In genomic region chr6:125363021-125363420, GRCm38 (mm10) we compare ENCODE assay signal across 11 mouse cellular contexts. TPM values are rescaled to one million over a fixed set of nuclear protein-coding genes. Genes with fewer than 3 reads are reported as not detected.
DNase-seq lines count a peak whose midpoint lies in the region; ATAC-seq lines count a peak whose summit lies in the region.
"Had no signal": no experiment of that assay in that cellular context is flagged by ENCODE, and none has a peak within 500 bp of the region (broad histone marks: within the 10 kb centered on the region; RNA-seq: fewer than 3 reads in every experiment).

No protein-coding gene starts in this region.

- peaks cover 45% of the 10 kb centered on the region for H3K36me3 ChIP-seq in heart, embryonic 13.5 days
- H3K36me3 ChIP-seq in embryonic facial prominence, embryonic 15.5 days: peaks cover 48% of the 10 kb centered on the region
- peaks cover 17% of the 10 kb centered on the region for H3K36me3 ChIP-seq in intestine, embryonic 15.5 days
- no peaks in the 10 kb centered on the region for H3K36me3 ChIP-seq in midbrain, embryonic 15.5 days (replicated peaks)

- no peak overlapping the region for H3K27ac ChIP-seq in heart, embryonic 13.5 days (replicated peaks)
- no peak overlapping the region for H3K27ac ChIP-seq in embryonic facial prominence, embryonic 15.5 days (replicated peaks)
- peak overlapping the region; percentile 52; the same call in 1 of the 2 replicates for H3K27ac ChIP-seq in intestine, embryonic 15.5 days
- no peak overlapping the region for H3K27ac ChIP-seq in midbrain, embryonic 15.5 days

- peaks cover 47% of the 10 kb centered on the region for H3K27me3 ChIP-seq in heart, embryonic 13.5 days (replicated peaks)
- no peaks in the 10 kb centered on the region for H3K27me3 ChIP-seq in embryonic facial prominence, embryonic 15.5 days
- H3K27me3 ChIP-seq in intestine, embryonic 15.5 days (replicated peaks): no peaks in the 10 kb centered on the region
- peaks cover 44% of the 10 kb centered on the region for H3K27me3 ChIP-seq in midbrain, embryonic 15.5 days (replicated peaks)

- H3K4me1 ChIP-seq in heart, embryonic 13.5 days: peaks cover 24% of the 10 kb centered on the region
- peaks cover 32% of the 10 kb centered on the region for H3K4me1 ChIP-seq in embryonic facial prominence, embryonic 15.5 days
- peaks cover 37% of the 10 kb centered on the region for H3K4me1 ChIP-seq in intestine, embryonic 15.5 days (replicated peaks)
- H3K4me1 ChIP-seq in midbrain, embryonic 15.5 days: peaks cover 28% of the 10 kb centered on the region

- H3K9ac ChIP-seq in heart, embryonic 13.5 days: no peak overlapping the region
- no peak overlapping the region for H3K9ac ChIP-seq in embryonic facial prominence, embryonic 15.5 days
- no peak overlapping the region for H3K9ac ChIP-seq in intestine, embryonic 15.5 days
- no peak overlapping the region for H3K9ac ChIP-seq in midbrain, embryonic 15.5 days

- no peaks in the 10 kb centered on the region for H3K9me3 ChIP-seq in heart, embryonic 13.5 days
- no peaks in the 10 kb centered on the region for H3K9me3 ChIP-seq in embryonic facial prominence, embryonic 15.5 days (replicated peaks)
- no peaks in the 10 kb centered on the region for H3K9me3 ChIP-seq in intestine, embryonic 15.5 days
- H3K9me3 ChIP-seq in midbrain, embryonic 15.5 days: no peaks in the 10 kb centered on the region

- 18% methylated on average over 15 of the region's 15 CpGs for WGBS in heart, embryonic 13.5 days
- WGBS in embryonic facial prominence, embryonic 15.5 days: 28% methylated on average over 15 of the region's 15 CpGs
- 43% methylated on average over 15 of the region's 15 CpGs for WGBS in intestine, embryonic 15.5 days
- WGBS in midbrain, embryonic 15.5 days: 15% methylated on average over 15 of the region's 15 CpGs

- no peak for DNase-seq in heart, postnatal 25 days (ENCODE audit: low spot score)
- DNase-seq in left cerebral cortex, postnatal 10 days (ENCODE audit: extremely low spot score in 1 of 2, low spot score in 2 of 2): no peak
- no peak for DNase-seq in cerebellum, adult 8-10 months
- DNase-seq: kidney, postnatal 14 days had no signal

- peak overlapping the region; percentile 47 for H3K4me2 ChIP-seq in heart, embryonic 13.5 days
- 0 out of 2 replicates have a peak overlapping the region, but pooled peaks have one; percentile 10 for H3K4me2 ChIP-seq in embryonic facial prominence, embryonic 15.5 days (replicated peaks)
- H3K4me2 ChIP-seq in intestine, embryonic 15.5 days (replicated peaks): peak overlapping the region; percentile 39
- H3K4me2 ChIP-seq in midbrain, embryonic 15.5 days: peak overlapping the region; percentile 37

- no peak for ATAC-seq in heart, embryonic 13.5 days (ENCODE audit: extremely low read depth, insufficient number of reproducible peaks, low FRiP score, low TSS enrichment)
- no peak for ATAC-seq in embryonic facial prominence, embryonic 15.5 days (ENCODE audit: insufficient number of reproducible peaks, low FRiP score, low TSS enrichment, low read depth)
- ATAC-seq in intestine, embryonic 15.5 days: 0 out of 2 replicates have a peak, but pooled peaks have one; percentile 7
- ATAC-seq in midbrain, embryonic 15.5 days (replicated peaks): no peak; the same call in 1 of the 2 replicates
- no peak for ATAC-seq in granulocyte monocyte progenitor cell, adult 5-6 weeks (replicated peaks; ENCODE audit: poor library complexity, severe bottlenecking)

- intact Hi-C loops in heart, postnatal 25 days (cut with DNase I): no loop called here
- intact Hi-C loops in left cerebral cortex, postnatal 10 days (cut with DNase I): no loop called here

- peak overlapping the region; percentile 12; the same call in 1 of the 2 replicates for H3K4me3 ChIP-seq in heart, embryonic 13.5 days
- H3K4me3 ChIP-seq in embryonic facial prominence, embryonic 15.5 days (replicated peaks): no peak overlapping the region
- no peak overlapping the region for H3K4me3 ChIP-seq in intestine, embryonic 15.5 days (replicated peaks)
- 0 out of 2 replicates have a peak overlapping the region, but pooled peaks have one; percentile 5 for H3K4me3 ChIP-seq in midbrain, embryonic 15.5 days
- H3K4me3 ChIP-seq: erythroblast, embryonic 14.5 days; myocyte had no signal

RNA-seq across cellular contexts. Expression of gene Tnfrsf1a, which starts 13.9 kb away (rescaled TPM):
- polyA plus RNA-seq in heart, embryonic 13.5 days (2015; fragmentation: Nextera tagmentation; extraction: Ambion mirVana): 39.0 and 43.8 TPM in 2 replicates
- total RNA-seq in heart, postnatal 25 days (2021): 10 to 100 TPM; 53.2 to 60.8 TPM
- polyA plus RNA-seq in embryonic facial prominence, embryonic 15.5 days (2015; fragmentation: Nextera tagmentation; extraction: Ambion mirVana): 88.7 and 93.3 TPM in 2 replicates
- polyA plus RNA-seq in intestine, embryonic 15.5 days (2015; fragmentation: Nextera tagmentation; extraction: Ambion mirVana): 69.1 and 71.4 TPM in 2 replicates
- 11.6 and 14.6 TPM in 2 replicates for polyA plus RNA-seq in midbrain, embryonic 15.5 days (2015; fragmentation: Nextera tagmentation; extraction: Ambion mirVana)
- 10 to 100 TPM in 1 of 2 experiments, 1 to 10 TPM in 1; 9.4 to 11.8 TPM for total RNA-seq in left cerebral cortex, postnatal 10 days (2021)
- 89.1 and 104 TPM in 2 replicates for total RNA-seq in granulocyte monocyte progenitor cell, adult 5-6 weeks (2014; fragmentation: Nextera tagmentation)
- 54.4 and 88.8 TPM in 2 replicates for total RNA-seq in granulocyte monocyte progenitor cell, adult 5-6 weeks (2017)

RNA-seq across cellular contexts. Expression of gene Plekhg6, which starts 17.6 kb away (rescaled TPM):
- polyA plus RNA-seq in heart, embryonic 13.5 days (2015; fragmentation: Nextera tagmentation; extraction: Ambion mirVana): 0.10 and 0.11 TPM in 2 replicates
- total RNA-seq in heart, postnatal 25 days (2021): not detected
- 3.5 and 3.8 TPM in 2 replicates for polyA plus RNA-seq in embryonic facial prominence, embryonic 15.5 days (2015; fragmentation: Nextera tagmentation; extraction: Ambion mirVana)
- polyA plus RNA-seq in intestine, embryonic 15.5 days (2015; fragmentation: Nextera tagmentation; extraction: Ambion mirVana): 7.3 and 8.9 TPM in 2 replicates
- polyA plus RNA-seq in midbrain, embryonic 15.5 days (2015; fragmentation: Nextera tagmentation; extraction: Ambion mirVana): 0.23 and 0.32 TPM in 2 replicates
- under 1 TPM; 0.14 to 0.24 TPM for total RNA-seq in left cerebral cortex, postnatal 10 days (2021)
- total RNA-seq in granulocyte monocyte progenitor cell, adult 5-6 weeks (2014; fragmentation: Nextera tagmentation): not detected in 2 replicates
- not detected in 2 replicates for total RNA-seq in granulocyte monocyte progenitor cell, adult 5-6 weeks (2017)
- polyA plus RNA-seq: erythroblast, embryonic 14.5 days had no signal

RNA-seq across cellular contexts. Expression of gene Scnn1a, which starts 42.6 kb away (rescaled TPM):
- polyA plus RNA-seq in heart, embryonic 13.5 days (2015; fragmentation: Nextera tagmentation; extraction: Ambion mirVana): 0.63 and 0.69 TPM in 2 replicates
- under 1 TPM; 0.70 TPM for total RNA-seq in heart, postnatal 25 days (2021)
- polyA plus RNA-seq in embryonic facial prominence, embryonic 15.5 days (2015; fragmentation: Nextera tagmentation; extraction: Ambion mirVana): 7.2 and 8.8 TPM in 2 replicates
- 2.6 and 3.3 TPM in 2 replicates for polyA plus RNA-seq in intestine, embryonic 15.5 days (2015; fragmentation: Nextera tagmentation; extraction: Ambion mirVana)
- 0.70 and 0.72 TPM in 2 replicates for polyA plus RNA-seq in midbrain, embryonic 15.5 days (2015; fragmentation: Nextera tagmentation; extraction: Ambion mirVana)
- 1 to 10 TPM; 2.0 to 2.3 TPM for total RNA-seq in left cerebral cortex, postnatal 10 days (2021)
- total RNA-seq in granulocyte monocyte progenitor cell, adult 5-6 weeks (2014; fragmentation: Nextera tagmentation): 16.2 and 18.9 TPM in 2 replicates
- 1.4 and 1.8 TPM in 2 replicates for total RNA-seq in granulocyte monocyte progenitor cell, adult 5-6 weeks (2017)

RNA-seq across cellular contexts. Expression of gene Ltbr, which starts 49.3 kb away (rescaled TPM):
- polyA plus RNA-seq in heart, embryonic 13.5 days (2015; fragmentation: Nextera tagmentation; extraction: Ambion mirVana): 42.9 and 43.5 TPM in 2 replicates
- 10 to 100 TPM; 27.4 to 31.8 TPM for total RNA-seq in heart, postnatal 25 days (2021)
- 47.3 and 47.7 TPM in 2 replicates for polyA plus RNA-seq in embryonic facial prominence, embryonic 15.5 days (2015; fragmentation: Nextera tagmentation; extraction: Ambion mirVana)
- polyA plus RNA-seq in intestine, embryonic 15.5 days (2015; fragmentation: Nextera tagmentation; extraction: Ambion mirVana): 78.6 and 83.8 TPM in 2 replicates
- 14.2 and 16.4 TPM in 2 replicates for polyA plus RNA-seq in midbrain, embryonic 15.5 days (2015; fragmentation: Nextera tagmentation; extraction: Ambion mirVana)
- total RNA-seq in left cerebral cortex, postnatal 10 days (2021): 1 to 10 TPM; 9.4 to 9.7 TPM
- total RNA-seq in granulocyte monocyte progenitor cell, adult 5-6 weeks (2014; fragmentation: Nextera tagmentation): 36.4 and 50.3 TPM in 2 replicates
- 29.9 and 36.3 TPM in 2 replicates for total RNA-seq in granulocyte monocyte progenitor cell, adult 5-6 weeks (2017)

Comparison
In these comparisons a context has a peak if more than half of its experiments do, and no peak if none do; other contexts are left out.
1. H3K4me3 ChIP-seq: peak in heart, embryonic 13.5 days (single experiment) and midbrain, embryonic 15.5 days (single experiment); none in embryonic facial prominence, embryonic 15.5 days (single experiment) and intestine, embryonic 15.5 days (single experiment).
2. Peak in every context shown above with its lines, with median percentiles within 50 percentile points of each other: H3K4me2 ChIP-seq.